Mouse (Mus musculus) small intestine, adult 2 months (tissue): ENCODE measurements at regions not wholly inside any gene's neighbourhood (a gene's known extent, or its start where the extent isn't known, plus 50 kb on each side); places are given as distances from the start of the nearest gene placed in this dataset.

Experiments used
- CTCF ChIP-seq: fragments of 200-500 bp; IDR thresholded peaks from 2 replicates; pipeline ENCODE4 v1.5.1; 2012; ENCODE audit warnings: low read depth, mild to moderate bottlenecking, control low read depth, inconsistent platforms, low read length, moderate library complexity, mixed read lengths; ENCODE audit not compliant: insufficient replicate concordance, insufficient read length; ENCODE audit errors: extremely low read depth
- POLR2A ChIP-seq: fragments of 200-500 bp; IDR thresholded peaks from 2 replicates; pipeline ENCODE4 v1.6.1; 2012; ENCODE audit warnings: low read depth, mild to moderate bottlenecking, control low read depth, inconsistent platforms, low read length, moderate library complexity

DNA sequence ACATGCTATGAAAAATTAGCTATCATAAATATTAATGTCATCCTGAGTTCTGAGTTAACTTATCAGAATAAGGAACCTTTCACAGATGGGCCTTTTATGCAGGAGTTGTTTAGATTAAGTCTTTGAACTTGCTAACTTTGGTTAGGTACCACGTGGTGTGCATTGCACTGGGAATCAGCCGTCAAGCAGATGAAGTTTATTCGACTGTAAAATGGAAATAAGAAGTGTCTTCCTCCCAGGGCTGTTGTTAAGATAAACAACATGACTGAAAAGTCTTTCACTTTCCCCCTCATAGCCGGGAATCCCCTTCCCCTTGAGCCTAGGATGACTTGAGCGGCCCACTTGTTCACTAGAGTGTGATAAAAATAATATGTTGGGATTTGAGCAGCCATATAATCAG is 204.2 kb downstream of the Rybp start:
- TF ChIP-seq CTCF (no peak), POLR2A (no peak)
